Mouse (Mus musculus): ENCODE data around the gene Gcnt7.
A peak's percentile ranks its signal among the peaks of the same experiment; 100 is the strongest.

Gene Gcnt7

GRCm38 (mm10) chr2:172458496-172458895 lies at the start of gene Gcnt7:
Gene Gcnt7 (minus strand): TSS chr2:172458596.
- DNase-seq (ENCODE audit: low spot score in 2 of 2) = no peak

DNA sequence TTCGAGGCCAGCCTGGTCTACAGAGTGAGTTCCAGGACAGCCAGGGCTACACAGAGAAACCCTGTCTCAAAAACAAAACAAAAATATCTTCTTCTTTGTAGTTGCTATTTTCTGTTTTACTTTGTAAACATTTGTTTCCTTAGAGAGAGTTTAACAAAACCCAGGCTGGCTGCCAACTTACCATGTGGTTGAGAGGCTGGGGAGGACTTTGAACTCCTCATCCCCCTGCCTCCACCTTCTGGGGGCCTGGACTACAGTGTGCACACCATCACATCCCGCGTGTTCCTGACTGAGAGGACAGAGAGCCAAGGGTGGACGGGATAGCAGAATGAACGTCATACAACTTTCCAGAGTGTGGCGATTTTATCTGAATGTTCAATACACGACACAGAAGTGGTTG lies 47.7 kb upstream of the Gcnt7 start:
- DNase-seq (ENCODE audit: low spot score in 2 of 2) = no peak

GRCm38 (mm10) chr2:172502168-172502567 lies 43.8 kb upstream of the Gcnt7 start:
- no peak for DNase-seq (ENCODE audit: low spot score in 2 of 2)

GRCm38 (mm10) chr2:172501341-172501740 lies 42.9 kb upstream of the Gcnt7 start:
- DNase-seq (ENCODE audit: low spot score in 2 of 2) = no peak

- no peak for DNase-seq (ENCODE audit: low spot score in 2 of 2)
These were observed 42.4 kb upstream of the Gcnt7 start for GRCm38 (mm10) chr2:172500752-172501316.

DNA sequence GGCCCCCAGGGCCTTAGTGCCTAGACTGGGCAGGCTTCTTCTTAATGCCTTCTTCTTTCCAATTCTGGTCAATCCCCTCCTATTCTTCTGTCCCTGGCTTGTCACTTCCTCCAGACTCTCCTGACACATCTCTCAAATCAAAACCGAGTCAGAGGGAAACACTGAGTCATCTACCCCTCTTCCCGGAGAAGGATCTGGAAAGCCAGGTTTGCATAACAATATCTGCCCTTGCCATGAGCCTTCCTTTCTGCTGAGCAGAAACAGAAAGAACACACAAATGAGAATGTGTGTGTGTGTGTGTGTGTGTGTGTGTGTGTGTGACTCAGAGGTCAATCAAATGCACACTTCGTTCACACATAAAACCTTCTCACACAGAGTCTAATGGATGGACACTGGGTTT lies 40.4 kb upstream of the Gcnt7 start:
- no peak for DNase-seq (ENCODE audit: low spot score in 2 of 2)

DNA sequence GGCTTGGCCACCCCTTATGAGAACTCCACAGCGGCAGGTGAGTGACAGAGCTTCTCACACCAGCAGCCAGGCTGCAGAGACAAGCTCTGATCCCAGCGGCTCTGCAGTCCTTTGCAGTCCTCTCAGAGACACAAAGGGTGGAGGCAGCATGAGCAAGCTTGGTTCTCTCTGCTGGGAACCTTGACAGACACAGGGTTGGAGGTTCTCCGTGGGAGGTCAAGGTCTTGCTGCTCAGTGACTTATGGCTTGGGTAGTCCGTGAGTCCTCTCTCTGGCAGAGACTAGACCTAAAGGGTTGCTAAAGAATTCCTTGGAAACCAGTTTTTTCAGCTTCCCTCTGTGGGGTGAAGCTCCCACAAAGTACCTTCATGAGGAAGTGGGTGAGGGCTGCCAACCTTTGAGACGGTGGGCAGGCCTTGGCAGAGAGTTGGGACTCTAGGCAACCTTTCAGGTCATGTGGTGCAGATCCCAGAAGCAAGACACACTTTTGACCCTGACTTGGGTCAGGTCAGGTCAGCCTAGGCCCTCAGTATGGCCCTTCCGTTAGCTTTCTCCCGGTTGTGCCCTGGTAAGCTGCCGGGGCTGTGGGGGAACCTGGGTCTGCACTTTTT lies 38.4 kb upstream of the Gcnt7 start:
- no peak for DNase-seq (ENCODE audit: low spot score in 2 of 2)

DNA sequence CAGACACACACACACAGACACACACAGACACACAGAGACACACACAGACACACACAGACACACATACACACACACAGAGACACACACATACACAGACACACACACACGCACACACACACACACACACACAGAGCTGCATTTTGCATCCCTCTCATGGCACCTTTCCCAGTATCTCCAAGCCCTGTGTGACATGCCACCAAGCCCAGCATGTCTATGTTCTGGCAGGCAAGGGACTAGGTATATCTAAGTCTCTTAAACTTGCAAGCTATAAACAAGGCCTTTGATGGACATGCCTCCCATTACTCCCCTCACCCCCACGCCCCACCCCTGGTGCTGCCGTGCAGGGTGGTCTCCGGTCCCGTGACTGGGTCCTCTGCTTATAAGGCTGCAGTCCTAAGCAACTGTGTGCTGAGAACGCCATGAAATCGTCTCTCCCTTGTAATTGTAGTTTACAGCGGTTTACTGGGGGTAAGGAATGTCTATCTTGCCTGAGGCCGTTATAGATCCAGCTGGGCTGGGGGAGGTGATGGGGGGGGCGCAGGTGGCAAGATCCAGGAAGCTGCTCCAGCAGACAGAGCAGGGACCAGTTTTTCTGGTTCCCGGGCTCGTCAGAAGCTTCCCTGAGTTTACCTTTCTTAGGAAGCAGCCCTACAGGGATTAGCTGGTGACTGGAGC lies 26.4 kb upstream of the Gcnt7 start:
- DNase-seq (ENCODE audit: low spot score in 2 of 2) = no peak

- DNase-seq (ENCODE audit: low spot score in 2 of 2) = no peak
These were observed 25.5 kb upstream of the Gcnt7 start for GRCm38 (mm10) chr2:172483766-172484413.

DNA sequence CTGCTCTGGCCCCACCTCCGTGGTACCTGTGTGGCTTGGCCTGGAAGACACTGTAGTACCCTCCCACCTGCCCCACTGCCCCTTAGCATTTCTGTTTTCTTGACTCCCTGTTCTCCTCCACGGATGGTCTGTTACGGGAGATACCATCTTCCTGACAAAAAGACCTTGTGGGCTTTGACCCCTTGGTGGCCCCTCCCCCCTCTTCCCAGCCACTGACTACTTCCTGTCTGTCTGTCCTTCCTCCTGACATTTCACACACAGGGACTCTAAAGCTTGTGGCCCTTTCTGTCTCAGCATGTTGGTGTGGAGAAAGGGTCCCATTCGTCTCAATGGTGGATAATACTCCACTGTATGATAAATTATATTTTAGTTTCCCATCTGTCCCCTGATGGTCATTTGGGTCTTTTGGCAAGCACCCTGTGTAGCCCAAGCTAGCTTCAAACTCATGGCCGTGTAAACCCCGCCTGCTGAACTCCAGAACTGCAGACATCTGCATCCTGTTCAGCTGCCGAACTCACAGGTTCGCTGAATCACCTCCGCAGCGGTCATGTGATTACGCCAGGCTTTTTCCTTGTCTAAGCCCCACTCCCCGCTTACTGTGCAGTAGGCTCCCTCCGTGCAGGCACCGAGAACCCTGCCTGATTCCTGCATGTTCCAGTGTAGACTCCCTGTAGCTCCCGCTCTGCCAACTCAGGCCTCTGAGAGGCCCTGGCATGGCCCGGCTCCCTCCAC lies 23.4 kb upstream of the Gcnt7 start:
- DNase-seq (ENCODE audit: low spot score in 2 of 2) = no peak

DNA sequence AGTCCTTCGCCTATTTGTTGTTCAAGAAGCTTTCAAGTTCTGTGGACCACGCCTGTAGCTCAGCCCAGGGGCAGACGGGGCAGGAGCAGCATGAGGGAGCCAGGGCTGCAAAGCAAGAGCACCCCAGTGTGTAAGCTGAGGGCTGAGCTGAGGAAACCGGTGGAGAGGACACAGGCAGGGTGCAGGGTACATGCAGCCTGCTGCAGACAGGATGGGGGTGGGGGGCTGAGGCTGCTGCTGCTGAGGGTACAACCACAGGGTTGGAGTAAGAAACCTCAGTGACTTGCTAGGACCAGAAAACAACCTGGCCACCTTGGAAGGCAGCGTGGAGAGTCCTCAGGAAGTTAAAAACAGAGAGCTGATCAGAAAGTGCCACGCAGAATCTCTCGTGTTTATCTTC lies 21.9 kb upstream of the Gcnt7 start:
- DNase-seq (ENCODE audit: low spot score in 2 of 2) = no peak

DNA sequence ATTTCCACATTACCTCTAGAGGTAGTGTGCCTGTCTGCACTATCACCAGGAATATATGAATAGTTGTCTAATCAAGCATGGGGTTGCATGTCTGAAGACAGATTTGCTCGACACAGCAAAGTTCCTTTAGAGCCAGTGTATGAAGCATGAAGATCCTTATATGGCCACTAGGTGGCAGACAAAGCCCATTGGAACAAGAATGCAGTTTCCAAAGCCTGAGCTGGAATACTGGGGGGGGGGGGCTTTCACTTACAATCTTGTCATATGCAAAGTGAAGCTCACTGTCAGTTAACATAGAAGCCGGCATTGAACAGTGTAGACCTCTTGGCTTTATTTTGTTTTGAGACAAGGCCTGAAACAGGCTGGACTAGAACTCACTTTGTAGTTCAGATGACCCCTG lies 19.5 kb upstream of the Gcnt7 start:
- DNase-seq (ENCODE audit: low spot score in 2 of 2) = no peak

DNA sequence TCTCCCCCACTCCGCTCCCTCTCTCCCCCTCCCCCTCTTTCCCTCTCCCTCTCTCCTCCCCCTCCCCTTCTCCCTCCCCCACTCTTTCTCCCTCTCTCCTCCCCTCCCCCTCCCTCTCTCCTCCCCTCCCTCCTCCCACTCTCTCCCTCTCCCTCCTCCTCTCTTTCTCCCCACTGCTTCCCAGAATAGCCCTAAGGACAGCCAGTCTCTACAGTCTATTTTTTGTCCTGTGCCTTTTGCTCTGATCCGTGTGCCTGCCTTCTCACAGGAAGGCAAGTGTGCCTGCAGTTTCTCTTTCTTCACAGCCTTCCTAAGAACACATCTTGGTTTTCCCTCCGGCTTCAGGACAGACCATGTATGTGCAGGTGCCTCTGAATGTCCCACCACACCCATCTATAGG lies 19.0 kb upstream of the Gcnt7 start:
- DNase-seq (ENCODE audit: low spot score in 2 of 2) = no peak

GRCm38 (mm10) chr2:172476707-172477260 lies 18.4 kb upstream of the Gcnt7 start:
- DNase-seq (ENCODE audit: low spot score in 2 of 2) = no peak

- peak in 1 of 2 experiments; percentile 21 for DNase-seq (ENCODE audit: low spot score in 2 of 2)
These were observed 16.6 kb upstream of the Gcnt7 start for GRCm38 (mm10) chr2:172474970-172475369.

DNA sequence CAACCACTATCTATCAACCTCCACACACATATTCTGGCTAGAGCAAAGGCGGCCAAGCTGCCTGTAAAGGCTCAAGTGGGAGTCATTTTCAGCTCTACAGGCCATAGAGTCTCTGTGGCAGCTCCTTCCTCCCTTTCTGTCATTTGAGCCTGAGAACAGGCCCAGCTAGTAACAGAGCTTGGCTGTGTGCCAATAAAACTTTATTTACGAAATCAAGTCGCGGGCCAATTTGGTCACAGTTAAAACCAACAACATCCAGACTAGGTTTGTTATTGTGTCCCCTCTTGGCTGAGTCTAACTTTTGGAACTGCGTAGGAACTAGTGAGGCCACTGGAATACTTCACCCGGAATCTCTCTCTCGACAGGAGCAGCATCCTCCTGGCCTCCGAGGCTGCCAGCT lies 15.2 kb upstream of the Gcnt7 start:
- DNase-seq (ENCODE audit: low spot score in 2 of 2) = no peak

GRCm38 (mm10) chr2:172472318-172472717 lies 13.9 kb upstream of the Gcnt7 start, which contains the start of gene Fam209:
Gene Fam209 (plus strand): TSS chr2:172472520.
- no peak for DNase-seq (ENCODE audit: low spot score in 2 of 2)

DNA sequence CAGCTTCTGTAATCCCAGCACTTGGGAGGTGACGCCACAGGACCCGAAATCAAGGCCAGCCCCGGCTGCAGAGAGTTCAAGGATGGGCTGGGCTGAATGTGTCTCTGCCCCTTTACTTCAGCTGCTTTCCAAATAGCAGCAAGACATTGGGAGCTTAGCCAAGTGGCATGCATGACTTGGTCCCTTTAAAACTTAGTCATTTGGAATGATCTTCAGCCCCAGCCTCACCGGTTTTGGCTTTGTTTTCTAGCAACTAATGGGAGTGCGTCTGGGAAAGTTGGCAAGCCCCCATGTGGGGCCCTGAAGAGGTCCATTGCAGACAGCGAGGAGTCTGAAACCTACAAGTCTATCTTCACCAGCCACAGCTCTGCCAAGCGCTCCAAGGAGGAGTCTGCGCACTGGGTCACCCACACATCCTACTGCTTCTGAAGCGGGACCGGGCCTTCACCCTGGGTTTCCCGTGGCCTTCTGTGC lies 10.0 kb upstream of the Gcnt7 start:
- no peak for DNase-seq (ENCODE audit: low spot score in 2 of 2)

GRCm38 (mm10) chr2:172467206-172467605 lies 8.8 kb upstream of the Gcnt7 start:
- no peak for DNase-seq (ENCODE audit: low spot score in 2 of 2)

DNA sequence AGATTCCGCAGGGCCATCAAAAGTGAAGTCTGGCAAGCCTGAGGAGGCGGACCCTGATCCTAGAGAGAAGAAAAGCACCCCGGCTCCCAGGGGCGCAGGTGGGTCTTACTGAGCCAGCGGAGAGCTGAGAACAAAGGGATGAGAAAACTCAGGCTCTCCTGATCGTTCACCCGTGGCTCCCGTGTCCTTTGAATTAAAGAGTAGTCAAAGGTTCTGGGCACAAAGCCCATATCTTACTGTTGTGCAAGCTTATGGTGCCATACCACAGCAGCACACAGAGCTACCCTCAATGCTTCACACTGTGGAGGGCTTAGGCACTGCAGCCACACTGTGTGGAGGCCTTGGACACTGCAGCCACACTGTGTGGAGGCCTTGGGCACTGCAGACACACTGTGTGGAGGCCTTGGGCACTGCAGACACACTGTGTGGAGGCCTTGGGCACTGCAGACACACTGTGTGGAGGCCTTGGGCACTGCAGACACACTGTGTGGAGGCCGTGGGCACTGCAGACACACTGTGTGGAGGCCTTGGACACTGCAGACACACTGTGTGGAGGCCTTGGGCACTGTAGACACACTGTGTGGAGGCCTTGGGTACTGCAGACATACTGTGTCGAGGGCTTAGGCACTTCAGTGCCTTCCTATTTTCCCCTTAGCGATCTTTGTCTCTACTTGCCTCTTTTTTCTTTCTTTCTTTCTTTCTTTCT lies 8.2 kb upstream of the Gcnt7 start:
- no peak for DNase-seq (ENCODE audit: low spot score in 2 of 2)

DNA sequence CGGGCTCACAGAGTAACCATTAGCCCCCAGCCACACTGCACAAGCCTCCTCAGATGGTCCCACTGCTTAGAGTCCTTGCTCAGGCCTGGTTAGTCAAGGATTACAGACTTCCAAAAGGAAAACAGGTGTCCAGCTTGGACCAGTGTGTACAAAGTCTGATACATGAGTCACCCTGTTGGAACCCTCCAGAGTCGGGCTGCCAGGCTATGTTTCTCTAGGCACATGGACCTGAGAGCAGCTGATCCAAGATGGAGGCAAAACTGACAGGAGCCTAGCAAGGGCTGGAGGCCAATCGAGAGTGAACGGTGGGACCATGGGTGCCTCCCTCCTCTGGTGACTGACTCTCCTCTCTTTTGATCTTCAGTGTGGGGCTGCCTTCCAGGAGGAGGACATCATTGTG lies 4.4 kb upstream of the Gcnt7 start:
- DNase-seq (ENCODE audit: low spot score in 2 of 2) = no peak
